Mouse (Mus musculus) hematopoietic multipotent progenitor cell, adult 10-12 weeks (in vitro differentiated cells): ENCODE results near the gene Fam161a. TPM values are rescaled to one million over a fixed set of nuclear protein-coding genes. Genes with fewer than 3 reads are reported as not detected.

Experiments used
- polyA plus RNA-seq: library from polyadenylated mRNA; stranded (reverse); fragments of >175 nt; gene quantifications from 2 replicates; pipeline ENCODE4 v1.2.3, GENCODE M21; 2012; ENCODE audit warnings: low replicate concordance

Fam161a gene
- 0.35 and 0.68 TPM in 2 replicates for polyA plus RNA-seq

GRCm38 (mm10) chr11:23007481-23008180 is at the start of gene Fam161a:
Gene Fam161a (plus strand): TSS chr11:23007531.

GRCm38 (mm10) chr11:22971835-22972709 is 35.3 kb upstream of the Fam161a start, which contains the start of gene Zrsr1:
Gene Zrsr1 (plus strand): TSS chr11:22972005.

GRCm38 (mm10) chr11:22981984-22982757 is 25.2 kb upstream of the Fam161a start, which contains the start of the genes Gm28048 and Commd1:
Gene Gm28048 (minus strand): TSS chr11:22982090.
Gene Commd1 (minus strand): TSS chr11:22982382.

GRCm38 (mm10) chr11:22990393-22991126 is 16.8 kb upstream of the Fam161a start, which contains the start of gene Cct4:
Gene Cct4 (plus strand): TSS chr11:22990519.

Other genes with a start within 250 kb of the Fam161a start
- 12.3 and 19.8 TPM in 2 replicates for gene B3gnt2, start 146.6 kb upstream of the Fam161a start, polyA plus RNA-seq
- 3.0 and 9.1 TPM in 2 replicates for gene Zrsr1, start 35.5 kb upstream of the Fam161a start, polyA plus RNA-seq
- not detected in 2 replicates for gene Gm28048, start 25.4 kb upstream of the Fam161a start, polyA plus RNA-seq
- 12.7 and 15.3 TPM in 2 replicates for gene Commd1, start 25.1 kb upstream of the Fam161a start, polyA plus RNA-seq
- gene Cct4, start 17.0 kb upstream of the Fam161a start, polyA plus RNA-seq: 269 and 484 TPM in 2 replicates
- gene Xpo1, start 248.5 kb downstream of the Fam161a start, polyA plus RNA-seq: 11.4 and 18.7 TPM in 2 replicates